Mouse (Mus musculus) ES-E14 (cell line): ENCODE measurements around the gene Il12b. TPM values are rescaled to one million over a fixed set of nuclear protein-coding genes. Genes with fewer than 3 reads are reported as not detected.

Experiments used
- DNase-seq: peaks from one replicate; pipeline ENCODE4 v3.0.0-alpha.2; 2013; ENCODE audit warnings: low read depth, low spot score
- H3K27ac ChIP-seq: 2 replicates; pipeline ENCODE4 v1.5.1; 2012; ENCODE audit warnings: low read depth, mild to moderate bottlenecking, low read length, moderate library complexity, mixed read lengths; ENCODE audit not compliant: poor library complexity, insufficient read depth, severe bottlenecking
- H3K36me3 ChIP-seq: 2 replicates; pipeline ENCODE4 v1.6.1; 2012; ENCODE audit warnings: mild to moderate bottlenecking, low read length, moderate library complexity, mixed read lengths; ENCODE audit not compliant: control insufficient read depth, poor library complexity, insufficient read depth, severe bottlenecking
- H3K4me1 ChIP-seq, 2 experiments: fragments of 150-350 bp in 1 of 2; sonication (generic) in 1 of 2; 2 replicates each; pipeline ENCODE4 v1.6.1; 2012; ENCODE audit warnings: low read length in 2 of 2, mild to moderate bottlenecking in 1 of 2, mixed read lengths in 1 of 2; ENCODE audit not compliant: control insufficient read depth in 2 of 2, insufficient read depth in 2 of 2, poor library complexity in 1 of 2
- H3K4me3 ChIP-seq, 2 experiments: fragments of 150-350 bp in 1 of 2; sonication (generic) in 1 of 2; 2 replicates each; pipeline ENCODE4 v1.5.1; 2012; ENCODE audit warnings: low read length in 2 of 2, low read depth in 1 of 2, mild to moderate bottlenecking in 1 of 2, mixed read lengths in 1 of 2; ENCODE audit not compliant: insufficient read depth in 1 of 2, poor library complexity in 1 of 2, severe bottlenecking in 1 of 2
- H3K9ac ChIP-seq: 2 replicates; pipeline ENCODE4 v1.6.1; 2012; ENCODE audit warnings: low read depth, mild to moderate bottlenecking, low read length, mixed read lengths; ENCODE audit not compliant: poor library complexity, insufficient read depth, severe bottlenecking
- H3K9me3 ChIP-seq: fragments of 150-350 bp; sonication (generic); 2 replicates; pipeline ENCODE4 v1.6.1; 2012; ENCODE audit warnings: low read depth, mild to moderate bottlenecking, low read length; ENCODE audit not compliant: control insufficient read depth, insufficient read depth
- CHD2 ChIP-seq: IDR thresholded peaks from 2 replicates; pipeline ENCODE4 v1.6.1; 2014; ENCODE audit warnings: mild to moderate bottlenecking, low read depth, low read length, inconsistent platforms
- HCFC1 ChIP-seq: IDR thresholded peaks from 2 replicates; pipeline ENCODE4 v1.6.1; 2012; ENCODE audit warnings: low read length, inconsistent platforms, borderline replicate concordance; ENCODE audit not compliant: insufficient read depth
- MAFK ChIP-seq: IDR thresholded peaks from 2 replicates; pipeline ENCODE4 v1.6.1; 2014; ENCODE audit warnings: mild to moderate bottlenecking, low read depth, low read length, inconsistent platforms; ENCODE audit not compliant: insufficient read depth
- ZC3H11A ChIP-seq: IDR thresholded peaks from 2 replicates; pipeline ENCODE4 v1.6.1; 2012; ENCODE audit warnings: low read depth, mild to moderate bottlenecking, inconsistent platforms, low read length, borderline replicate concordance
- ZNF384 ChIP-seq: IDR thresholded peaks from 2 replicates; pipeline ENCODE4 v1.6.1; 2012; ENCODE audit warnings: low read depth, low read length, inconsistent platforms
- in situ Hi-C, 2 experiments: fragments of 600-800 bp; cut with MboI; formaldehyde crosslinking; loops; one replicate each; pipeline ENCODE4 v1.15.1; 2025; ENCODE audit warnings: low sequenced_read_pairs in 2 of 2, inconsistent platforms in 1 of 2; ENCODE audit not compliant: unreplicated experiment in 2 of 2
- total RNA-seq: library from RNA; depleted of rRNA; stranded (reverse); fragments of 300-350 nt; gene quantifications from 2 replicates; pipeline ENCODE4 v1.2.3, GENCODE M21; 2012

The Il12b gene
- total RNA-seq, 1 experiment = not detected

DNA sequence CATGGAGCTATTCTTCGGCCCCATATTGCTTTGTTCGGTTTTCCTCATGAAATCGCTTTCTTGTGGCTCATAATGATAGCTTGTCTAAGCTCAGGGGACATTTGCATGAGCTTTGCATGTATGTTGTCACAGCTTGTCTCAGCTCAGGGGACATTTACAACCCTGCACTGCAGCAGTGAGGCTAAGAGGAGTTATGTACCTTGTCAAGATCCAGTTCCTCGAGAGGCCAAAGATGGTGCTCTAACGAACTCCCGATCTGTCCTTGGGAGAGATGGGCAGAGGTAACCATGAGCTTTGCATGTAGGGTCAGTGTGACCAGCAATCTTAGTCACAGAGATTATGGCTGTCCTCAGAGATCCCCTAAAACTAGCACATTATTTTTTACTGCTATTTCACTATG lies 1.5 kb upstream of the Il12b start:
- Histone ChIP-seq H3K9ac (no peak overlapping the region), H3K36me3 (no peaks in the 10 kb centered on the region), H3K27ac (no peak overlapping the region), H3K9me3 (no peaks in the 10 kb centered on the region), H3K4me3 (peak overlapping the region in 1 of 2 experiments; percentile 71; a peak in 1 of 4 replicates), H3K4me1 (no peaks in the 10 kb centered on the region; a peak in 2 of 4 replicates)
- in situ Hi-C loops = no loop called here
- no peak for DNase-seq
- TF ChIP-seq ZC3H11A (no peak), ZNF384 (no peak), MAFK (no peak), HCFC1 (no peak), CHD2 (no peak)

DNA sequence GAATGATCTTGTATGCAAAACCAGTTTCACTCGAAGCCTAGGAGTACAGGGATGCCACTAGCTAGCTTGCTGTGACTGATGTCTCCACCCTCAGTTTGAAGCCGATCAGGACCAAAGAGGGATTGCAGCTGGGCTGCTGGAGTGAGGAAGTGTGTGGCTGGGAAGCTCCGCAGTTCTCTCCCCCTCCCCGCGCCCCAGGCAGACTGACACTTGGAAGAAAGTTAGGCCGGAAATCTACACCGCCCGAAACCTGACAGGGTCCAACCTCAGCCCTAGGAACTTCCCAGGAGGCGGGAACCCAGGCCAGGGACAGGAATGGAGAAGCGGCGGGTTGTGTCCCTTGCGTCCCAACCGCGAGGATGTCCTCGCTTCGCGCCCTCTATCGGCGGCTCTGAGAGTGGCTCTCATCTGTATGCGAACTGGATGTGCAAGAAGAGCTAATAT lies 1.1 kb upstream of the Il12b start:
- Histone ChIP-seq H3K4me3 (peak overlapping the region; percentile 49 to 71), H3K9me3 (no peaks in the 10 kb centered on the region), H3K36me3 (no peaks in the 10 kb centered on the region), H3K9ac (peak overlapping the region; percentile 59; the same call in 1 of the 2 replicates), H3K4me1 (no peaks in the 10 kb centered on the region; a peak in 2 of 4 replicates), H3K27ac (no peak overlapping the region)
- DNase-seq = peak; percentile 76
- TF ChIP-seq ZC3H11A (no peak), MAFK (no peak), CHD2 (no peak), HCFC1 (no peak), ZNF384 (no peak)
- in situ Hi-C loops = no loop called here

DNA sequence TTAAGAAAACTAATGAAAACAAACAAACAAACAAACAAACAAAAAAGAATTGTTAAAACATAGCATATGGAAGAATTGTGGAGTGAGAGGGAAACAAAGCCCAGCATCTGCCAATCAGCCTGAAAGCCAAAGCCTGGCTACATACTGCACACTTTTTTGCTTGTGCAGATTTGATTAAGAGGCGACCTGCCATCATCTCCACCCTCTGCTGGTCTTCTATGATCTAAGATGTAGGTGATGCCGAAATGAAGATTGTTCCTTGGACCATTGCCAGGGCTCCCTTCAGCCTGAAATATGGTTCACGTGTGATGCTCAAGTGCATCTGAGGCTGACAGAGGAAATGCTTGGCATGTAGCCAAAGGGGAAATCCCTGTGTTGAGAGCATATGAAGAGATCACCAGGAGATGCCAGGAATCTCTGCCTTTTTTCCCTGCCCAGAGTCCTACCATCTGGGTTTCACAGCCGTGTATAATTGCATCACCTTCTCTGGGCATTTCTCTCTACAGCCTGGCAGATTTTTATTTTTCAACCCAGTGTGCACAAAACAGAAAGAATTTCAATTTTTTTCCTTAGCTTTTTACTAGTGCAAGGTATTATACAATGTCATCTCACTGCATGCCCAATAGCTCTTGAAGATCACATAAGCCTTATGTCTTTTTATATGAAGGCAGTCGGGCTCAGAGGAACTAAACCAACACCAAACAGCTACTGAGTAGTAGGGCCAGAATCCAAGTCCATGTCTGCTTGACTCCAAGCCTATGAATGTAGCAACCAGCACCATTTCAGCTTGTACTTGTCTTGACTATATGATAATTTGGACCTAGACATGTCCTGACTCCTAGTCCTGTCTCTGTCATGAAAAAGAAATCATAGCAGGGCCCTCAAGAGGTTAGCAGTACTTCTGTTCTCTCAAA lies 2.0 kb downstream of the Il12b start:
- in situ Hi-C loops = no loop called here
- Histone ChIP-seq H3K9me3 (no peaks in the 10 kb centered on the region), H3K27ac (no peak overlapping the region), H3K36me3 (no peaks in the 10 kb centered on the region), H3K4me1 (no peaks in the 10 kb centered on the region; a peak in 1 of 4 replicates), H3K9ac (no peak overlapping the region), H3K4me3 (no peak overlapping the region)
- no peak for DNase-seq
- no peak for TF ChIP-seq ZNF384
- TF ChIP-seq CHD2 = no peak
- TF ChIP-seq ZC3H11A = no peak
- TF ChIP-seq MAFK = no peak
- TF ChIP-seq HCFC1 = no peak

- DNase-seq = no peak
- Histone ChIP-seq H3K4me1 (no peaks in the 10 kb centered on the region), H3K27ac (no peak overlapping the region), H3K4me3 (no peak overlapping the region), H3K9me3 (no peaks in the 10 kb centered on the region), H3K9ac (no peak overlapping the region), H3K36me3 (no peaks in the 10 kb centered on the region)
- in situ Hi-C loops = no loop called here
- TF ChIP-seq HCFC1 (no peak), ZNF384 (no peak), MAFK (no peak), CHD2 (no peak), ZC3H11A (no peak)
These were observed 5.2 kb downstream of the Il12b start for GRCm38 (mm10) chr11:44405113-44405512.
